Mouse (Mus musculus) MEL (cell line): ENCODE results near the gene Ube2d3. TPM values are rescaled to one million over a fixed set of nuclear protein-coding genes. Genes with fewer than 3 reads are reported as not detected.
"Not testable (repeated sequence)": the region's sequence is repeated elsewhere in the genome, so short reads cannot be mapped to it uniquely, and the experiment has no call there.

Source experiments
- DNase-seq: peaks from one replicate; pipeline ENCODE4 v3.0.0; 2011; ENCODE audit warnings: low read depth, low spot score
- H3K27ac ChIP-seq: 2 replicates; pipeline ENCODE4 v1.5.1; 2012; ENCODE audit warnings: low read depth, mild to moderate bottlenecking, control low read depth, low read length, moderate library complexity; ENCODE audit not compliant: control insufficient read depth
- H3K27me3 ChIP-seq, 2 experiments: fragments of 150-350 bp in 1 of 2; sonication (generic) in 1 of 2; 2 replicates each; pipeline ENCODE4 v1.6.1; 2012; ENCODE audit warnings: low read length in 2 of 2, mild to moderate bottlenecking in 2 of 2, improper control_type of control experiment in 1 of 2, moderate library complexity in 1 of 2; ENCODE audit not compliant: insufficient read depth in 2 of 2, control insufficient read depth in 1 of 2
- H3K36me3 ChIP-seq, 2 experiments: 2 replicates each; pipeline ENCODE4 v1.6.1; 2012 to 2014; ENCODE audit warnings: low read length in 2 of 2, improper control_type of control experiment in 1 of 2, inconsistent platforms in 1 of 2, mild to moderate bottlenecking in 1 of 2; ENCODE audit not compliant: insufficient read depth in 2 of 2, control insufficient read depth in 1 of 2
- H3K4me1 ChIP-seq, 2 experiments: fragments of 150-350 bp in 1 of 2; sonication (generic) in 1 of 2; 2 replicates each; pipeline ENCODE4 v1.6.1; 2012; ENCODE audit warnings: low read length in 2 of 2, improper control_type of control experiment in 1 of 2, mild to moderate bottlenecking in 1 of 2; ENCODE audit not compliant: insufficient read depth in 2 of 2, control insufficient read depth in 1 of 2
- H3K4me3 ChIP-seq, 2 experiments: fragments of 150-350 bp in 1 of 2; sonication (generic) in 1 of 2; 2 replicates each; pipeline ENCODE4 v1.5.1; 2012; ENCODE audit warnings: low read depth in 2 of 2, low read length in 2 of 2, mild to moderate bottlenecking in 2 of 2, moderate library complexity in 2 of 2, control low read depth in 1 of 2, improper control_type of control experiment in 1 of 2; ENCODE audit not compliant: control insufficient read depth in 1 of 2, insufficient read depth in 1 of 2
- H3K79me2 ChIP-seq: 2 replicates; pipeline ENCODE4 v1.6.1; 2012; ENCODE audit warnings: mild to moderate bottlenecking, low read length, moderate library complexity; ENCODE audit not compliant: control insufficient read depth, poor library complexity, insufficient read depth
- H3K9ac ChIP-seq: 2 replicates; pipeline ENCODE4 v1.6.1; 2012; ENCODE audit warnings: low read depth, mild to moderate bottlenecking, control low read depth, low read length, moderate library complexity; ENCODE audit not compliant: control insufficient read depth, poor library complexity, severe bottlenecking
- H3K9me3 ChIP-seq: fragments of 150-350 bp; sonication (generic); replicated peaks from 2 replicates; pipeline ENCODE4 v1.6.1; 2012; ENCODE audit warnings: mild to moderate bottlenecking, low read length, improper control_type of control experiment, moderate library complexity; ENCODE audit not compliant: insufficient read depth
- BHLHE40 ChIP-seq: IDR thresholded peaks from 2 replicates; pipeline ENCODE4 v1.6.1; 2012; ENCODE audit warnings: low read depth, mild to moderate bottlenecking, inconsistent platforms, low read length, improper control_type of control experiment, borderline replicate concordance
- CHD2 ChIP-seq: IDR thresholded peaks from 2 replicates; pipeline ENCODE4 v1.6.1; 2011; ENCODE audit warnings: low read length, improper control_type of control experiment
- CTCF ChIP-seq, 3 experiments: IDR thresholded peaks in 2 of 3; conservative IDR thresholded peaks in 1 of 3; 2 replicates each; pipeline ENCODE4 v1.5.1; 2011 to 2012; ENCODE audit warnings: low read length in 3 of 3, low read depth in 2 of 3, mild to moderate bottlenecking in 2 of 3, improper control_type of control experiment in 1 of 3, inconsistent platforms in 1 of 3, mixed read lengths in 1 of 3, moderate library complexity in 1 of 3; ENCODE audit not compliant: control insufficient read depth in 1 of 3, insufficient read depth in 1 of 3, poor library complexity in 1 of 3, severe bottlenecking in 1 of 3
- E2F4 ChIP-seq: IDR thresholded peaks from 2 replicates; pipeline ENCODE4 v1.6.1; 2011; ENCODE audit warnings: low read depth, low read length, improper control_type of control experiment, borderline replicate concordance
- ETS1 ChIP-seq: IDR thresholded peaks from 2 replicates; pipeline ENCODE4 v1.6.1; 2012; ENCODE audit warnings: low read depth, mild to moderate bottlenecking, inconsistent platforms, low read length, improper control_type of control experiment, moderate library complexity
- GATA1 ChIP-seq: IDR thresholded peaks from 2 replicates; pipeline ENCODE4 v1.6.1; 2011; ENCODE audit warnings: low read depth, low read length, improper control_type of control experiment
- MEF2A ChIP-seq: IDR thresholded peaks from 2 replicates; pipeline ENCODE4 v1.6.1; 2014; ENCODE audit warnings: low read depth, mild to moderate bottlenecking, inconsistent platforms, low read length, improper control_type of control experiment; ENCODE audit not compliant: poor library complexity, insufficient replicate concordance, severe bottlenecking; ENCODE audit errors: extremely low read depth
- POLR2A ChIP-seq, 2 experiments: IDR thresholded peaks; 2 replicates each; pipeline ENCODE4 v1.6.1; 2011 to 2012; ENCODE audit warnings: low read length in 2 of 2, mild to moderate bottlenecking in 2 of 2, control low read depth in 1 of 2, improper control_type of control experiment in 1 of 2, low read depth in 1 of 2, moderate library complexity in 1 of 2; ENCODE audit not compliant: control insufficient read depth in 1 of 2, insufficient read depth in 1 of 2, poor library complexity in 1 of 2
- TAL1 ChIP-seq: IDR thresholded peaks from 2 replicates; pipeline ENCODE4 v1.6.1; 2012; ENCODE audit warnings: mild to moderate bottlenecking, inconsistent platforms, low read length, moderate library complexity, mixed read lengths
- TBP ChIP-seq: IDR thresholded peaks from 2 replicates; pipeline ENCODE4 v1.8.0; 2011; ENCODE audit warnings: low read depth, low read length, improper control_type of control experiment
- UBTF ChIP-seq: IDR thresholded peaks from 2 replicates; pipeline ENCODE4 v1.6.1; 2012; ENCODE audit warnings: low read depth, mild to moderate bottlenecking, inconsistent platforms, low read length, improper control_type of control experiment, moderate library complexity, borderline replicate concordance; ENCODE audit not compliant: insufficient read depth
- ZC3H11A ChIP-seq: IDR thresholded peaks from 2 replicates; pipeline ENCODE4 v1.6.1; 2012; ENCODE audit warnings: low read depth, mild to moderate bottlenecking, inconsistent platforms, low read length, improper control_type of control experiment
- ZMIZ1 ChIP-seq: IDR thresholded peaks from 2 replicates; pipeline ENCODE4 v1.6.1; 2012; ENCODE audit warnings: low read depth, mild to moderate bottlenecking, inconsistent platforms, low read length, improper control_type of control experiment, moderate library complexity
- ZNF384 ChIP-seq: IDR thresholded peaks from 2 replicates; pipeline ENCODE4 v1.6.1; 2012; ENCODE audit warnings: low read depth, mild to moderate bottlenecking, inconsistent platforms, low read length, improper control_type of control experiment
- polyA plus RNA-seq, 2 experiments: library from polyadenylated mRNA; stranded (reverse) in 1 of 2; unstranded in 1 of 2; fragments of >175 nt in 1 of 2; fragments of >200 nt in 1 of 2; gene quantifications; 2 replicates each; pipeline versions ENCODE4 v1.2.1 to v1.2.4; 2012; ENCODE audit warnings: low replicate concordance in 2 of 2, low read depth in 1 of 2; ENCODE audit not compliant: insufficient read length in 2 of 2, insufficient read depth in 1 of 2, missing spikeins in 1 of 2
- total RNA-seq: library from RNA; depleted of rRNA; stranded (reverse); fragments of 300-350 nt; gene quantifications from 2 replicates; pipeline ENCODE4 v1.2.3, GENCODE M21; 2012

Gene Ube2d3
- total and polyA plus RNA-seq, 3 experiments = 40.9 to 432 (median 340) TPM

- H3K9me3 ChIP-seq = no peaks in the 10 kb centered on the region
- H3K27ac ChIP-seq = no peak overlapping the region
- H3K4me3 ChIP-seq = no peak overlapping the region
- H3K36me3 ChIP-seq = peaks cover 0 to 2% of the 10 kb centered on the region in 2 experiments; a peak in 1 of 4 replicates
- no peaks in the 10 kb centered on the region for H3K79me2 ChIP-seq
- no peak overlapping the region for H3K9ac ChIP-seq
- DNase-seq = no peak
- no peak for TF ChIP-seq POLR2A (IDR thresholded peaks at IDR 0.05; ENCODE audit: control insufficient read depth in 1 of 2, insufficient read depth in 1 of 2, low read depth in 1 of 2, low read length in 2 of 2, poor library complexity in 1 of 2)
- TF ChIP-seq GATA1 = no peak
- no peak for TF ChIP-seq ZC3H11A
- no peak for TF ChIP-seq TBP
- TF ChIP-seq CHD2 = no peak
- no peak for TF ChIP-seq MEF2A
- no peak for TF ChIP-seq ZNF384
- no peak for TF ChIP-seq UBTF
- no peak for TF ChIP-seq E2F4
- TF ChIP-seq BHLHE40 = no peak
- TF ChIP-seq ZMIZ1 = no peak
- no peak for TF ChIP-seq TAL1
- no peak for TF ChIP-seq CTCF (IDR thresholded peaks at IDR 0.05 in 2 of 3, conservative IDR thresholded peaks at IDR 0.05 in 1 of 3; ENCODE audit: control insufficient read depth in 1 of 3, insufficient read depth in 1 of 3, low read depth in 2 of 3, low read length in 3 of 3, poor library complexity in 1 of 3, severe bottlenecking in 1 of 3)
- TF ChIP-seq ETS1 = no peak
- H3K27me3 ChIP-seq = no peaks in the 10 kb centered on the region
- peaks cover 2 to 5% of the 10 kb centered on the region in 2 experiments; a peak in 2 of 4 replicates for H3K4me1 ChIP-seq
Measured at GRCm38 (mm10) chr3:135491102-135491501, 53.2 kb downstream of the Ube2d3 start.

DNA sequence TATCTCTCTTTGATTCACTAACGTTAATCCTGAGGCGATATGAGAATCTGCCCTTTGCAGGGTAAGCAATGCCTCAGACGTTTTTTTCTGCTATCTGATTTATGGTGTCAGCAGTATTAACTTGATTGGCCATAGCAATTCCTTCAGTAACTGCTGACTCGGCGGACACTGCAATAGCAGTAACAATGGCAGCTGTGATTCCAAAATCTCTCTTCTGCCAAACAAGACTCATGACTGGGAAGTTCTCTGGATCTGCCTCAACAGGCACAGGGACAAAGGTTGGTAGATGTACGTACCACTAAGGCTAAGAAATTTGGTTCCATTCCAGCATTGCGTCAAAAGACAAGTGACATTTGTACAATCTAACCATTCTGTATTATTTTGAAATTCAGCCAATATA, 55.4 kb downstream of the Ube2d3 start:
- not testable (repeated sequence) for H3K79me2 ChIP-seq, H3K4me1 ChIP-seq, DNase-seq, H3K9me3 ChIP-seq, H3K9ac ChIP-seq, H3K27ac ChIP-seq, H3K36me3 ChIP-seq, H3K4me3 ChIP-seq, H3K27me3 ChIP-seq

- not testable (repeated sequence) for H3K27ac ChIP-seq, H3K9ac ChIP-seq, H3K9me3 ChIP-seq, H3K36me3 ChIP-seq, H3K4me3 ChIP-seq, H3K79me2 ChIP-seq, H3K27me3 ChIP-seq, H3K4me1 ChIP-seq
- DNase-seq = peak; percentile 26
- peak in 2 of 3 experiments; percentile 13 to 26; a peak in 2 of 6 replicates for TF ChIP-seq CTCF (IDR thresholded peaks at IDR 0.05 in 2 of 3, conservative IDR thresholded peaks at IDR 0.05 in 1 of 3; ENCODE audit: control insufficient read depth in 1 of 3, insufficient read depth in 1 of 3, low read depth in 2 of 3, low read length in 3 of 3, poor library complexity in 1 of 3, severe bottlenecking in 1 of 3)
Measured at GRCm38 (mm10) chr3:135497956-135498355, 60.0 kb downstream of the Ube2d3 start.
